Mouse (Mus musculus) mouse embryonic stem cell (cell line): ENCODE data around the gene Map4k5.

Source experiments
- in situ Hi-C, 2 experiments: fragments of 300-500 bp; cut with MboI; formaldehyde crosslinking; loops; 1 replicate in 1 of 2; 3 replicates in 1 of 2; pipeline ENCODE4 v1.14.3; 2019 to 2020; ENCODE audit warnings: low sequenced_read_pairs in 2 of 2, low pct_unique_long_range_greater_than_20kb in 1 of 2, mixed read lengths in 1 of 2; ENCODE audit not compliant: unreplicated experiment in 1 of 2

The Map4k5 gene

GRCm38 (mm10) chr12:69891721-69892120 is 1.3 kb downstream of the Map4k5 start:
- in situ Hi-C loops: loop anchor here in 1 of 2 experiments (10.0 kb wide), 1 partner anchor 137 kb away; no protein-coding TSS in a partner anchor

GRCm38 (mm10) chr12:69890476-69890875 is 2.5 kb downstream of the Map4k5 start:
- in situ Hi-C loops: loop anchor here in 1 of 2 experiments (10.0 kb wide), 1 partner anchor 136 kb away; no protein-coding TSS in a partner anchor

GRCm38 (mm10) chr12:69890051-69890450 is 2.9 kb downstream of the Map4k5 start:
- in situ Hi-C loops: loop anchor here in 1 of 2 experiments (10.0 kb wide), 1 partner anchor 135 kb away; no protein-coding TSS in a partner anchor

GRCm38 (mm10) chr12:69888345-69888744 is 4.7 kb downstream of the Map4k5 start:
- in situ Hi-C loops: no loop called here

GRCm38 (mm10) chr12:69887776-69888175 is 5.2 kb downstream of the Map4k5 start:
- in situ Hi-C loops: no loop called here

- in situ Hi-C loops: no loop called here
These were observed 7.7 kb downstream of the Map4k5 start for GRCm38 (mm10) chr12:69885170-69885923.

GRCm38 (mm10) chr12:69884053-69884452 is 8.9 kb downstream of the Map4k5 start:
- in situ Hi-C loops: no loop called here

- in situ Hi-C loops: no loop called here
These were observed 11.6 kb downstream of the Map4k5 start for GRCm38 (mm10) chr12:69881198-69881905.

- in situ Hi-C loops: no loop called here
These were observed 13.3 kb downstream of the Map4k5 start for GRCm38 (mm10) chr12:69879739-69880138.

- in situ Hi-C loops: no loop called here
These were observed 13.8 kb downstream of the Map4k5 start for GRCm38 (mm10) chr12:69879172-69879665.

- in situ Hi-C loops: no loop called here
These were observed 15.1 kb downstream of the Map4k5 start for GRCm38 (mm10) chr12:69877842-69878363.

- in situ Hi-C loops: no loop called here
These were observed 21.4 kb downstream of the Map4k5 start for GRCm38 (mm10) chr12:69871632-69872031.

- in situ Hi-C loops: no loop called here
These were observed 25.7 kb downstream of the Map4k5 start for GRCm38 (mm10) chr12:69867338-69867737.

- in situ Hi-C loops: no loop called here
These were observed 28.8 kb downstream of the Map4k5 start for GRCm38 (mm10) chr12:69864164-69864692.

- in situ Hi-C loops: no loop called here
These were observed 29.5 kb downstream of the Map4k5 start for GRCm38 (mm10) chr12:69863505-69863904.

- in situ Hi-C loops: no loop called here
These were observed 34.2 kb downstream of the Map4k5 start for GRCm38 (mm10) chr12:69858847-69859246.

- in situ Hi-C loops: no loop called here
These were observed 35.4 kb downstream of the Map4k5 start for GRCm38 (mm10) chr12:69857597-69857996.

GRCm38 (mm10) chr12:69856398-69856797 is 36.6 kb downstream of the Map4k5 start:
- in situ Hi-C loops: no loop called here
